Mouse (Mus musculus): ENCODE data around the gene Srebf2. TPM values are rescaled to one million over a fixed set of nuclear protein-coding genes. Genes with fewer than 3 reads are reported as not detected.

Srebf2 gene
- polyA plus RNA-seq, 1 experiment from 2014 or later = 134 TPM

DNA sequence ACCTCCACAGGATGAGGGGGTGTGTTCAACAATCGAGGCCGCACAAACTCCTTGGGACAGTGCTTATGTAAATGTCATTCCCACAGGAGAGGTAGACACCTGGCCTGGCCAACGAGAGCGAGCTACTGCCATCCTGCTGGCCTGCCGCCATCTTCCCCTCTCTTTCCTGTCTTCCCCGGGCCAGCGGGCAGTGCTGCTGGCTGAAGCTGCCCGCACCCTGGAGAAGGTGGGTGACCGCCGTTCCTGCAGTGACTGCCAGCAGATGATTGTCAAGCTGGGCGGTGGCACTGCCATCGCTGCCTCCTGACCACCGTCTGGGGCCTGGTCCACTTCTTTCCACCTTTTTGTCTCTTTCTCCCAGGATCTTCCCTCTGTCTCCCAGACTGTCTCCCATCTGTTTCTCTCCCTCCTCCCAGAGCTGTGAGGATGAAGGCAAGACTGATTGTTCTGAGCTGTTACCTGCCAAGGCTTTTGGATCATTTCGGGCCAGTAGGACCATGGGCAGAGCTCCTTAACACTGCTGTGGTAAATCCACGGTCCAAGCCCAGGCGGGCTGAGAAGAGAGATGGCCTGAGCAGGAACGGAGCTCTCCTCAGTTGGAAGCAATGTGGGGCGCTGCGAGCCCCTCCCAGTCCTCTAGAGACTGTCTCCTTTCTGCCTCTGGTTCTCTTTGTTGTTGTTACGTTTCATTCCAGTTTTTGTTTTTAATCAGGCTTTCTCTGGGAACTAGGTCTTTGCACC, 56.8 kb downstream of the Srebf2 start:
- WGBS = 85% methylated on average over 20 of the region's 20 CpGs
- H3K9ac ChIP-seq (replicated peaks; ENCODE audit: low read length) = no peak overlapping the region
- H3K27me3 ChIP-seq (ENCODE audit: insufficient read depth, low read length) = peaks cover 32% of the 10 kb centered on the region
- H3K4me1 ChIP-seq (ENCODE audit: insufficient read depth, low read length) = peaks cover 12% of the 10 kb centered on the region
- no peak overlapping the region for H3K4me3 ChIP-seq (ENCODE audit: low read length)
- no peak overlapping the region for H3K4me2 ChIP-seq (replicated peaks; ENCODE audit: low read depth, low read length)
- no peak overlapping the region for H3K27ac ChIP-seq (ENCODE audit: low read length)
- ATAC-seq (ENCODE audit: low FRiP score, low TSS enrichment) = no peak
- peaks cover 55% of the 10 kb centered on the region for H3K36me3 ChIP-seq (ENCODE audit: insufficient read depth, low read length)
- no peaks in the 10 kb centered on the region for H3K9me3 ChIP-seq (ENCODE audit: low read length)

DNA sequence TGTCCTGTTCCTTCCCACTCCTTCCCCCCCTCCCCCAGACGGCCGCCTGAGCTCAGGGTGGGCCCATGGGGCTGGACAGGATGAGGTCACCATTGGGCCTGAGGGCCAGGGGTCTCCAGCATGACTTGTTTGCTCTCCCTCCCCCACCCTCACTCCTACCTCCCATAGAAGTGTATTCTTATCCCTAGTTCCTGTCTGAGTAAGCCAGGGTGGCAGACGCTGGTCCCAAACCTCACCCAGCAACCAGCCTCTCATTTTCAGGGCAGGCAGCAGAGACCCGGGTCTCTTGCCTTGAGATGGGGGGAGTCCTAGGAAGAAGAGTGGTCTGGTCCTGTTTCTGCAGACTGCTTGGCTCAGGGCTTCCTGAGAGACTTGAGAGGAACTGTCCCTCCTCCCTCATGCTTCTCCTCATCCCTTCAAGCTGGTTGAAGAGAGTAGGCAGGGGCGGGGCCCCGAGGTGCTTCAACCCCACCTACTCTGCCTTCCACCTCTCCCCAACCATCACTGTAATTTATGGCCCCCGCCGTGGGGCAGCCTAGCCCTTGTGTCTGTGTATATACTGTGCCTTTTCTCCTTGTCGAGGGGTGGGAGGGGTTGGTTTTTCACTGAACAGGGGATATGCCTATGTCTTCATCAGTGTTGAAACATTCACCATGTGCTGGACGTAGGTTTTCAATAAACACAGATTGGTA, 57.8 kb downstream of the Srebf2 start:
- no peak overlapping the region for H3K9ac ChIP-seq (replicated peaks; ENCODE audit: low read length)
- H3K27ac ChIP-seq (ENCODE audit: low read length) = no peak overlapping the region
- H3K36me3 ChIP-seq (ENCODE audit: insufficient read depth, low read length) = peaks cover 44% of the 10 kb centered on the region
- no peak overlapping the region for H3K4me2 ChIP-seq (replicated peaks; ENCODE audit: low read depth, low read length)
- H3K9me3 ChIP-seq (ENCODE audit: low read length) = no peaks in the 10 kb centered on the region
- 47% methylated on average over 10 of the region's 10 CpGs for WGBS
- ATAC-seq (ENCODE audit: low FRiP score, low TSS enrichment) = no peak
- peaks cover 42% of the 10 kb centered on the region for H3K27me3 ChIP-seq (ENCODE audit: insufficient read depth, low read length)
- H3K4me3 ChIP-seq (ENCODE audit: low read length) = no peak overlapping the region
- peaks cover 12% of the 10 kb centered on the region for H3K4me1 ChIP-seq (ENCODE audit: insufficient read depth, low read length)

DNA sequence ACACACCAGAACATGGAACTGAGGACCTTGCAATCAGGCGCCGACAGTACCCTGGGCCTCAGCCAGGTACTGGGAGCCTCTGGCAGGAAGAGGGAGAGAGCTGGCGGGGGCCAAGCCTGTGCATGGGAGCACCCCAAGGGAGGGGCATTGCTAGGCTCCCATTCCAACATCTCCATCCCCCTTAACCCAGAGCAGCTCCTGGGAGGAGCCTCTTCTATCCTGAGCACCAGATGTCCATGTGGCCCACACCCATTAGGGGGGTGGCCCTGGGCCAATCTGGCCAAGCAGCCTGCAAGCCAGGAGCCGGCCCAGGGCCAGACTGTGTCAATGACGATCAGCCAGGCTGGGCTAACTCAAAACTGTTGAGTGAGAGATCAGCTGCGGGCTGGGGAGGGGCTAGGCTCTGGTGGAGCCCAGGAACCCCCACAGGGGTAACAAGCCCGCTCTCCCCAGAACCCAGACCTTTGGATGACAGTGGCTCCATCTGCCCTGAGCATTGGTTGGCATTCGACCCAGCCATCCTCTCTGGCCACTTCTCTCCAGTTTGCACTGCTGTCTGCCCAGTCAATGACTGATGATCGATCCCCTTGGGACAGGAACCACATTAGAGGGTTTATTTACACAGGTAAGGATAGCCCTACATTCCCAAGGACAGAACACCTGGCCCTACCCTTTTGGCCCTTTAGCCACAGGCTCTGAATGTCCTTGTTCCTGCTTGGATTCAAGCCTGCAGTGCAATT, 59.6 kb downstream of the Srebf2 start:
- Histone ChIP-seq H3K4me3 (ENCODE audit: low read length) (no peak overlapping the region), H3K27me3 (ENCODE audit: insufficient read depth, low read length) (peaks cover 59% of the 10 kb centered on the region), H3K36me3 (ENCODE audit: insufficient read depth, low read length) (peaks cover 33% of the 10 kb centered on the region), H3K9me3 (ENCODE audit: low read length) (no peaks in the 10 kb centered on the region), H3K4me1 (ENCODE audit: insufficient read depth, low read length) (peaks cover 16% of the 10 kb centered on the region), H3K9ac (replicated peaks; ENCODE audit: low read length) (0 out of 2 replicates have a peak overlapping the region, but pooled peaks have one; percentile 20), H3K27ac (ENCODE audit: low read length) (no peak overlapping the region), H3K4me2 (replicated peaks; ENCODE audit: low read depth, low read length) (no peak overlapping the region)
- no peak for ATAC-seq (ENCODE audit: low FRiP score, low TSS enrichment)
- 65% methylated on average over 9 of the region's 9 CpGs for WGBS

DNA sequence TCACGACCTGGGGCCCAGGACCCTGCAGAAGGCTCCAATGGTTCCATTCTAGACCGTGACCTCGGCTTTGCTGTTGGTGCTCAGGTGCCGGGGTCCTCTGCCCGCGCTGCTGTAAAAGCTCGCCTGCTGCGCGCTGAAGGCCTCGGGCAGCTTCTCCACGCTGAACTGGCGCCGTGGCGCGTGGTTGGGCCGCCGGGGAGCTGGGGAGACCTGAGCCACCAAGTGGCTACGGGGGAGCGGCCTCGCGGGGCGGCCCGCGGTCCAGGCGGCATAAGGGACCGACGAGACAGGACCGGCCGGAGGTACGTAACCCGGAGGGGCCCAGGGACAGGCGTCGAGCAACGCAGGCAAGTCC, 60.1 kb downstream of the Srebf2 start:
- H3K9ac ChIP-seq (replicated peaks; ENCODE audit: low read length) = 0 out of 2 replicates have a peak overlapping the region, but pooled peaks have one; percentile 20
- no peak overlapping the region for H3K4me2 ChIP-seq (replicated peaks; ENCODE audit: low read depth, low read length)
- peaks cover 28% of the 10 kb centered on the region for H3K36me3 ChIP-seq (ENCODE audit: insufficient read depth, low read length)
- no peak overlapping the region for H3K27ac ChIP-seq (ENCODE audit: low read length)
- peak overlapping the region; percentile 6; the same call in 1 of the 2 replicates for H3K4me3 ChIP-seq (ENCODE audit: low read length)
- H3K27me3 ChIP-seq (ENCODE audit: insufficient read depth, low read length) = peaks cover 65% of the 10 kb centered on the region
- H3K9me3 ChIP-seq (ENCODE audit: low read length) = no peaks in the 10 kb centered on the region
- WGBS = 19% methylated on average over 34 of the region's 34 CpGs
- H3K4me1 ChIP-seq (ENCODE audit: insufficient read depth, low read length) = peaks cover 21% of the 10 kb centered on the region
- ATAC-seq (ENCODE audit: low FRiP score, low TSS enrichment) = no peak

DNA sequence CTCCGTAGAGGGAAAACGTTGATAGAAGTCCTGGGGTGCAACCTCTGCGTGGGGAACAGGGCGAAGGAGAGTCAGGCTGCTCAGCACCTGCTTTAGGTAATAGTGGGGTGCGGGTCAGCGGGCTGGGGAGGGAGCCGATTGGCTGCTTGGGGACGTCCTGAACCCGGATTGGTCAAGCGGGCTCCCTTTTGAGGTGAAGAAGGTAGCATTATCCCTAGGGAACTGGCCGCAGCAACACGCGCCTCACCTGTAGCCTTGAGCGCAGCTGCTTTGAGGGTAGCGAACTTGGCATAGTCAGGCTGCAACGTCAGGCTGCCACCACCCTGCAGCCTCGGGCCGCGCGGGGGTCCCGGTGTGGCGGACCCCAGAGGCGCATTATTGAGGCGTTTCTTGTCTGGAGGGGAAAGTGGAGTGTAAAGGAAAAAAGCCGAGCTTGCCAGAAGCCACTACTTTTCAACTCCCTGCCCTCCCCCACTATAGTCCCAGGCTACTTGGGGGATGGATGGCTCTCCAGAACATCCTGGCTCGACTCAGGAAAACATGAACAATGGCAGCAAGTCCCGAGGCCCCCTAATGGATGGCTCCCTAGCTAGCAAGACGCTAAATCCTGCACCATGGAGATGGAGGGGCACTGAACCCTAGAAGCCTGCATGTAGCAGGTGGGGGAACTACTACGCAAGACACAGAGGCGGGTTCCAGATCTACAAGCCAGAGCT, 60.7 kb downstream of the Srebf2 start:
- H3K4me1 ChIP-seq (ENCODE audit: insufficient read depth, low read length) = peaks cover 27% of the 10 kb centered on the region
- WGBS = 19% methylated on average over 30 of the region's 30 CpGs
- peak overlapping the region; percentile 6; the same call in 1 of the 2 replicates for H3K4me3 ChIP-seq (ENCODE audit: low read length)
- H3K27me3 ChIP-seq (ENCODE audit: insufficient read depth, low read length) = peaks cover 70% of the 10 kb centered on the region
- H3K9me3 ChIP-seq (ENCODE audit: low read length) = no peaks in the 10 kb centered on the region
- H3K36me3 ChIP-seq (ENCODE audit: insufficient read depth, low read length) = peaks cover 25% of the 10 kb centered on the region
- H3K4me2 ChIP-seq (replicated peaks; ENCODE audit: low read depth, low read length) = no peak overlapping the region; the same call in 1 of the 2 replicates
- no peak for ATAC-seq (ENCODE audit: low FRiP score, low TSS enrichment)
- H3K27ac ChIP-seq (ENCODE audit: low read length) = no peak overlapping the region
- no peak overlapping the region for H3K9ac ChIP-seq (replicated peaks; ENCODE audit: low read length)

DNA sequence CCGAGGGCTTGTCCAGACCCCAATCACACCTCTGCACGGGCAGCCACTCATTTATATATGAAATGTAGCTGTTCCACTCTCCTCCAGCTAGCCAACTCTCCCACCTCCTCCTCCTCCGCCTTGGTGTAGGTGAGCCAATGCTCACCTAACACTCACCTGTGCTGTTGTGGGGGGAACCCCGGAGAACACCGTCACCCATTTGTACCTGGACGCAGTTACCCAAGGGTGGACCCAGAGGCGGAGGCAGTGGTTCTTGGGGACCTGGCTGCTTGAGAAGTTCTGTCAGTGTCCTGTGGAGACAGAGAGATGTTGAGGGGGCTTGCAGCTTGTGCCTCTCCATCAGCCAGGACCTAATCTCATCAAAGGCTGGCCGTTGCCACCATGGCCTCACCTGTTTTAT, 61.3 kb downstream of the Srebf2 start:
- no peak overlapping the region for H3K9ac ChIP-seq (replicated peaks; ENCODE audit: low read length)
- WGBS = 85% methylated on average over 8 of the region's 8 CpGs
- H3K4me3 ChIP-seq (ENCODE audit: low read length) = no peak overlapping the region
- peaks cover 29% of the 10 kb centered on the region for H3K4me1 ChIP-seq (ENCODE audit: insufficient read depth, low read length)
- ATAC-seq (ENCODE audit: low FRiP score, low TSS enrichment) = no peak
- no peaks in the 10 kb centered on the region for H3K9me3 ChIP-seq (ENCODE audit: low read length)
- H3K27ac ChIP-seq (ENCODE audit: low read length) = no peak overlapping the region
- H3K36me3 ChIP-seq (ENCODE audit: insufficient read depth, low read length) = peaks cover 19% of the 10 kb centered on the region
- peaks cover 77% of the 10 kb centered on the region for H3K27me3 ChIP-seq (ENCODE audit: insufficient read depth, low read length)
- H3K4me2 ChIP-seq (replicated peaks; ENCODE audit: low read depth, low read length) = no peak overlapping the region

DNA sequence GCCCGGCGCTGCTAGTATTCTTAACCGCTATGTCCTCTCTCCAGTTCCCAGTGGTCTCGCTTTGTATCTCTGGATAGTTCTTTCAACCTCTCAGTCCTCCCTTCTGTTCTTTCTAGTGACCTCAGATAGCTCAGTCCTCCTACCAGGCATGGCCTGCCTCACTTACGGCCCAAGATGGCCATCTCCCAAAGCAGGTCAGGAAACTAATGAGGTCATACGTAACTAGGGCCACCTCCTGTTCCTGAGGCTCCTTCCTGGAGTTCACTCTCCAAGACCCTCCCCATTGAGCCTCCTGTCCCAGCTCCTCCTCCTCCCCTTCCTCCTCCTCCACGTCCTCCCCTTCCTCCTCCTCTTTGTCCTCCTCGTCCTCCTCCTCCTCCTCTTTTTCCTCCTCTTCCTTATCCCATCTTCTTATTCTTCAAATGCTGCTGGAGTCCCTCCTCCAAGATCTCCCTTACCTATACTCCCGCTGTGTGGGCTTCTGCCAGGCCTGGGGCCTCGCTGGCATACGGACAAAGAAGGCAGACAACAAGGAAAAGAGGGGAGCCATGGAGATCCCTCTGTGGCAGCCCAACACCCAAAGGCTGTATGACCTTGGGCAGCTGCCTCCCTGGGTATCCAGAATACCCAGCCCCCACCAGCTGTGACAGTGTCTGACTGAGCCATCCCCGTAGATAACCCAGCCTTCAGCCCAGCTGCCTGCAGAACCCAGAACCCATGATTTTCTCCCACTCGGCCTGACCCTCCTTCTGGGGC, 62.5 kb downstream of the Srebf2 start:
- peaks cover 85% of the 10 kb centered on the region for H3K27me3 ChIP-seq (ENCODE audit: insufficient read depth, low read length)
- H3K4me3 ChIP-seq (ENCODE audit: low read length) = no peak overlapping the region
- no peak overlapping the region for H3K4me2 ChIP-seq (replicated peaks; ENCODE audit: low read depth, low read length)
- H3K9ac ChIP-seq (replicated peaks; ENCODE audit: low read length) = no peak overlapping the region
- H3K4me1 ChIP-seq (ENCODE audit: insufficient read depth, low read length) = peaks cover 29% of the 10 kb centered on the region
- ATAC-seq (ENCODE audit: low FRiP score, low TSS enrichment) = no peak
- H3K9me3 ChIP-seq (ENCODE audit: low read length) = no peaks in the 10 kb centered on the region
- H3K36me3 ChIP-seq (ENCODE audit: insufficient read depth, low read length) = peaks cover 11% of the 10 kb centered on the region
- H3K27ac ChIP-seq (ENCODE audit: low read length) = no peak overlapping the region
- 73% methylated on average over 13 of the region's 13 CpGs for WGBS

DNA sequence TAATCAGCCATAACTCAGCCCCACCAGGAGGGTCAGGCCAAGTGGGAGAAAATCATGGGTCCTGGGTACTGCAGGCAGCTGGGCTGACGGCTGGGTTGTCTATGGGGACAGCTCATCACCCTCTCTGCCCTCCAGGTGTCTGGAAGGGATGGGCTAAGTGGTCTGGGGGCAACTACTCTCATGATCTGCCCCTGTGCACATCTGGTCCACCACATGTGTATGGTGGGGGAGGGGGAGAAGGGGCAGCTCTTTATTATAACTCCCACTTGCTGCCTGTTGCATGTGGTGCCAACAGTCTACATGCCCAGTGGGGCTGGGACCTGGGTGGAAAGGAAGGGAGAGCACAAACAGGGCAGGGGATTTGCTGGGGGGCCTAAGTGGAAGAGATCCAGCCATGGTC, 63.8 kb downstream of the Srebf2 start:
- peaks cover 29% of the 10 kb centered on the region for H3K4me1 ChIP-seq (ENCODE audit: insufficient read depth, low read length)
- no peaks in the 10 kb centered on the region for H3K9me3 ChIP-seq (ENCODE audit: low read length)
- no peak for ATAC-seq (ENCODE audit: low FRiP score, low TSS enrichment)
- H3K27ac ChIP-seq (ENCODE audit: low read length) = no peak overlapping the region
- H3K4me3 ChIP-seq (ENCODE audit: low read length) = no peak overlapping the region
- H3K36me3 ChIP-seq (ENCODE audit: insufficient read depth, low read length) = peaks cover 5% of the 10 kb centered on the region
- H3K9ac ChIP-seq (replicated peaks; ENCODE audit: low read length) = no peak overlapping the region
- no peak overlapping the region for H3K4me2 ChIP-seq (replicated peaks; ENCODE audit: low read depth, low read length)
- H3K27me3 ChIP-seq (ENCODE audit: insufficient read depth, low read length) = peaks cover 93% of the 10 kb centered on the region
- WGBS = 35% methylated on average over 1 of the region's 1 CpGs

DNA sequence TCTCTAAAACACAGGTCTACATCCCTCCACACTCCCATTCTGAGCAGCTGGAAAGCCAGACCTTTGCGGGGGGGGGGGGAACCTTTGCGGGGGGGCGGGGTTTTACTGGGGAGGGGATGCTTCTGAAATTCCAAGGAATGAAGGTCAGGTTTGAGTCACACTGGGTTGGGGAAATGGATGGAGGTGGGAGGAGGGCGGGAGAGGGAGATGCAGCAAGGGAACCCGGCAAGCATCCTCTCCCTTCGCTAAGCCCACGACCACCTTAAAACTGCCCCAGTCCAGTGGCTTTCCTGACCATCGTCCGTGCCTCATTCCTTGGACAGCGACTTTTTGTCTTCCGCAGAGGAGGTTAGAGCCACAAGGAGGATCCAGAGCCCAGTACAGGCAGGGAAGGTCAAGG, 64.3 kb downstream of the Srebf2 start:
- H3K4me3 ChIP-seq (ENCODE audit: low read length) = peak overlapping the region; percentile 52
- H3K27ac ChIP-seq (ENCODE audit: low read length) = no peak overlapping the region
- no peak overlapping the region; the same call in 1 of the 2 replicates for H3K9ac ChIP-seq (replicated peaks; ENCODE audit: low read length)
- H3K4me1 ChIP-seq (ENCODE audit: insufficient read depth, low read length) = peaks cover 28% of the 10 kb centered on the region
- peak overlapping the region; percentile 78 for H3K4me2 ChIP-seq (replicated peaks; ENCODE audit: low read depth, low read length)
- H3K36me3 ChIP-seq (ENCODE audit: insufficient read depth, low read length) = 0 out of 2 replicates have a peak, but pooled peaks cover under 1% of the 10 kb centered on the region
- WGBS = 0% methylated on average over 9 of the region's 11 CpGs
- no peaks in the 10 kb centered on the region for H3K9me3 ChIP-seq (ENCODE audit: low read length)
- peaks cover 93% of the 10 kb centered on the region for H3K27me3 ChIP-seq (ENCODE audit: insufficient read depth, low read length)
- no peak for ATAC-seq (ENCODE audit: low FRiP score, low TSS enrichment)

All from kidney, embryonic 16.5 days (tissue).